Mouse (Mus musculus): ENCODE measurements around the gene Serpine1.
"Not testable (repeated sequence)": the region's sequence is repeated elsewhere in the genome, so short reads cannot be mapped to it uniquely, and the experiment has no call there.

The Serpine1 gene

DNA sequence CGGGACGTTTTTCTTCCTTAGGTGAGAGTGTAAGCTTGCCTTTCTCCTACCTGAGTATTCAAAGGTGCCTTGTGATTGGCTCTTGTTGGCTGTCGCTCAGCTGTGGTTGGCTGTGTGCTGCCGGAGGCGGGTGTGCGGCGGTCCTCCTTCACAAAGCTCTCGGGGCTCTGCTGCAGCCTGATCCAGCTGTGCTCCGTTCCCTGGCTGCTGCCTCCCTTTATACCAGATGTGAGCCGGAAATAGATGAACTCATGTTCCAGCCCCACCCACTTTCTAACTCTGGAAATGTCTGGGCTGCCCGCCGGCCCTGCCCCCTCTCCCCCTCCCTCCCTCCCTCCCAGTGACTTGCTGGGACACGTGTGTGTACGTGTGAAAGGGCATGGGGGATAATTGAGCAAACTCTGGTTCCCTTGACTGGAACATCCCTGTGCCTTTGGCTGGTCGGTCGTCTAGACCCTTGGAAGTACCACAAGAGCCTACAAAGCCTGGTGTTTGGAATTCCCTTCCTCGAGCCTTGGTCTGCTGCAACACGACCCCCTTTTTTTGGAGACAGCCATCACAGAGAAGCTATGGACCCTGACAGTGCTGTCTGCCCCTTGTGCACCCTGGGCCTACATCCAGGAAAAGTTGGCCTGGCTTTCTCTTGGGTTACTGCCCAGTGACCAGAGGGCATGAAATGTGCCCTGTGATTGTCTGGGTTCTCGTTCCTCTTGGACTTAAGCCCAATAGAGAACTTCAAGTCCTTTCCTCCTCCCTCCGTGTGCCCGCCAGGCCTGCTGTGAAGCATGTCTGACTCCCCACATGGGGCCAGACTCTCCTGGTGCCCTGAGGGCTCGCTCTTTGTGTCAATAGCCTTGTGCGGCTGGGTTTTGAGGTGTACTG, at the start of gene Serpine1:
TSS of gene Serpine1 (minus strand) at position 190 of the 882 bp plus-strand sequence.
- peak in 1 of 2 experiments; percentile 32 for DNase-seq (ENCODE audit: low spot score in 2 of 2)

DNA sequence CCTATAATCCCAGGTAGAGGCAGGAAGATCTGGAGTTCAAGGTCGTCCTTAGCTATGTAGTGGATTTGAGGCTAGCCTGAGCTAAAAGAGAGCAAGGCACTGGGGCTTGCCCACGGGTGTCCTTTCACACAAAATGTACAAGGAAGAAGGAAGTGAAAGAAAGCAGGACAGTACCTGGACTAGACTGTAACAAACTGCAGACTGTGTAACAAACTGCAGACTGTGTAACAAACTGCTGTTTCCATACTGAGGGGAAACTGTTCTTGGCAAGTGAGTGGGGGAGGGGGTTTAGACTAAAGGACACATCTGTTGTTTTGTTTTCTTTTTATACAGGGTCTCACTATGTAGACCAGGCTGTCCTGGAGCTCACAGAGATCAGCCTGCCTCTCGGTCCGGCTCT, 49.2 kb upstream of the Serpine1 start:
- DNase-seq (ENCODE audit: low spot score in 2 of 2), result no peak

DNA sequence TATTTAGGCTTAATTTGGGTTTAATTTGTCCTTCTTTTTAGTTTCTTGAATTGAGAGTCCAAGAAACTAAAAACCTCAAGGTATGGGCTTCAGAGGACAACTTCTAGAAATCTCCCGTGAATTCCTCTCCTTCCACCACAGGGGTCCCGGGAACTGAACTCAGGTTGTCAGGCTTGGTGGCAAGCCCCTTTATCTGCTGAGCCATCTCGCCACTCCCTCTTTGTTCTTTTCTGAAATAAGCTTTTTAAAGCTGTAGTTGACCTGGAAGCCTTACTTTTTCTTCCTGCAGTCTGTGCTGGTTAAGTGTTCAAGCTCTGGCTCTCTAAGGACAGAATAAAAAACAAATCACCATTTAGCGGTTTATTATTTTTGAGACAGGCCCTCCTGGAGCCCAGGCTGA, 46.8 kb upstream of the Serpine1 start:
- DNase-seq (ENCODE audit: low spot score in 2 of 2), result no peak

DNA sequence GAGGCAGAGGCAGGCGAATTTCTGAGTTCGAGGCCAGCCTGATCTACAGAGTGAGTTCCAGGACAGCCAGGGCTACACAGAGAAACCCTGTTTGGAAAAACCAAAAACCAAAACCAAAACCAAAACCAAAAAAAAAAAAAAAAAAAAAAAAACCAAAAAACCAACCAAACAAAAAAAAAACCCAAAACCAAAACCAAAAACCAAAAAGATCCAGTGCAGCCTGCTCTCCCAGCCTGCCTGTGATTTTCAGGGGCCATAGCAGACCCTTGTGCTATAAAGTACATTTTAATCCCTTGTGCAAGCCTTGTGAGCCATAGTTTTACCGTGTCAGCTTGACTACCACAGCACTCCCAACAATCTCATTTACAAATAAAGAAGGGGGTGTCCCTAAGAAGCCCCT, 45.9 kb upstream of the Serpine1 start:
- not testable (repeated sequence) for DNase-seq (ENCODE audit: low spot score in 2 of 2)

DNA sequence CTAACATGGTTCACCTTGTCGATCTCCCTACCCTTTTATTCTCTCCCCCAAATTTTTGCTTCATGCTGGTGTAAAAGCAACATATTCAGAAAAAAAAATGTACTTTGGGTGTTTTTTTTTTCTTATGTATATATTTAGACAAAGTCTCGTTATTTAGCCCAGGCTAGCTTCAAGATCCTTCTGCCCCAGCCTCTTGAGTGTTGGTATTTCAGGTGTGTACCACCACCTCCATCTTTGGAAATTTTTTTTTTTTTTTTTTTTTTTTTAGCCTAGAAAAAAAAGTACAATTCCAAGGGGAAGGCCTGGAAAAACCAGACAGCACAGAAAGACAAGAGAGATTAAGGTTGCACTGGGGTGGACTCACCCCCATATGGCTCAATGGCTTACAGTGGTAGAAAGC, 44.9 kb upstream of the Serpine1 start:
- no peak for DNase-seq (ENCODE audit: low spot score in 2 of 2)

DNA sequence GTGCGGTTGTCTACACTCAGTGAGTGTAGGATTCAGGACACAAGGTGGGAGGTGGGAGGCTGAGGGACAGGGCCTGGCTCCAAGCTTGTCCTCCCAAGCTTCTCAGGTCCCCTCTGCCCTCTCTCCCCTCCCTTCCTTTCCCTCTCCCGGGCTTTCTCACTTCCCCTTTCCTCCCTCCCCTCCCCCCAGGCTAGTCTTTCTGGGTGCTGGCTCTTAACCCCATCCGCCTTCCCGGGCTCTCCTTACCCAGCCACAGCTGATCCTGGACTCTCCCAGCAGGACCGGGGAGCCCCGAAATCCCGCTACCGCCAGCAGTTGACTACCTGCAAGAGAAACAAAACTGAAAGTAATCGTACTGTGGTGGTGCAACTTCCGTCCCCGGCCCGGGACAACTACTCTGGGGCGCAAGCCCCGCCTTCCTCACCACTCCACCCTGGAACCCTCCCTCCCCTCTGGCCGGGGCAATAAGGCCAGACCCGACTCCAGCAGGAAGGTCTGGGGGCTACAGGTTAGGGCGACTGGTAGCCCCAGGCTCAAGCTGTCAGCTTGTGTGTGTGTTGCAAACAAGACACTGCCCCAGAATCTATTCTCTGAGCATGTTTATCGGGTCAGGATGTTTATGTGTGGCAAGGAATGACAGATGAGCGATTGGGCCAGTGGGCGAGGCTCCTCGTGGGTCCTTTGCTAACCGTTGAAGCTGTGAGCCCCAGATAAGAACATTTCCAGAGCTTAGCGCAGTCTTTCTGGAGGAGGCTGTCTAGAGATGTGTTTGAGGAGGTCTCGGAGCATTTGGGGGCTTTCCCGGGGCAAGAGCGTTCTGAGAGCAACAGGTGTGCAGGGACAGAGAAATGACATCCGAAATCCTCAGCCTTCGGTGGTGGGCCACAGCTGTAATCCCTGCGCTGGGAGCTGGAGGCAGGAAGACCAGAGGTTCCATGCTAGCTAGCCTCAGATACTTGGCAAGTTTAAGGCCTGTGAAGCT, 44.1 kb upstream of the Serpine1 start, which contains the start of gene Trim56:
TSS of gene Trim56 (minus strand) at position 344 of the 982 bp plus-strand sequence.
- DNase-seq (ENCODE audit: low spot score in 2 of 2), result peak; percentile 83 to 91

DNA sequence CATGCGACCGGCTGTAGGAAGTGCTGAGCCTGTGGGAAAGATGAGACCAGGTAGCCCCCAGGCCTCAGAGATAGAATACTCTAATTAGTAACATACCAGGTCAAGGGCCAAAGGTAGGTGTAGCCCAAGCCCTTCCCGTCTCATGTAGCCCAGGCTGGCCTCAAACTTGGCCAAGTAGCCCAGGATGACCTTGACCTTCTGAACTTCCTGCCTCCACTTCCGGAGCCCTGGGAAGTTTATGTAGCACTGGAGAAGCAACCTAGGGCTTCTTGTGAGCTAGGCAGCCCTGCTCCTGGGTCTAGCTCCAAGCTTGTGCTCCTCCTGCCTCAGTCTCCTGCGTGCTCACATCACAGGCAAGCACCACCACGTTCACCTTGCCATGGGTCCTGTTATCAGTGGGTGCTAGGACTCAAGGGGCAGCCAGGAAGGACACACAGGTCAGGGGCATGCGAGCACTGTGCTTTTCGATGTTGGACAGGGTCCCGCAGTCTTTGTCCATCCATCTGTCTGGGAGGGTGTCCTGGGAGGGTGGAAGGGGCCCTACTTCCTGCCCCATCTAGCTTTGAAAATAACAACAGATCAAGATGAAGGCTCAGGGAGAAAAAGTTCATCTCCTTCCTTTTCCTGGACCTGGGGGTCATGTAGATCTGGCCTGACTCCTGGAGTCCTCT, 43.0 kb upstream of the Serpine1 start:
- peak in 1 of 2 experiments; percentile 63 for DNase-seq (ENCODE audit: low spot score in 2 of 2)

DNA sequence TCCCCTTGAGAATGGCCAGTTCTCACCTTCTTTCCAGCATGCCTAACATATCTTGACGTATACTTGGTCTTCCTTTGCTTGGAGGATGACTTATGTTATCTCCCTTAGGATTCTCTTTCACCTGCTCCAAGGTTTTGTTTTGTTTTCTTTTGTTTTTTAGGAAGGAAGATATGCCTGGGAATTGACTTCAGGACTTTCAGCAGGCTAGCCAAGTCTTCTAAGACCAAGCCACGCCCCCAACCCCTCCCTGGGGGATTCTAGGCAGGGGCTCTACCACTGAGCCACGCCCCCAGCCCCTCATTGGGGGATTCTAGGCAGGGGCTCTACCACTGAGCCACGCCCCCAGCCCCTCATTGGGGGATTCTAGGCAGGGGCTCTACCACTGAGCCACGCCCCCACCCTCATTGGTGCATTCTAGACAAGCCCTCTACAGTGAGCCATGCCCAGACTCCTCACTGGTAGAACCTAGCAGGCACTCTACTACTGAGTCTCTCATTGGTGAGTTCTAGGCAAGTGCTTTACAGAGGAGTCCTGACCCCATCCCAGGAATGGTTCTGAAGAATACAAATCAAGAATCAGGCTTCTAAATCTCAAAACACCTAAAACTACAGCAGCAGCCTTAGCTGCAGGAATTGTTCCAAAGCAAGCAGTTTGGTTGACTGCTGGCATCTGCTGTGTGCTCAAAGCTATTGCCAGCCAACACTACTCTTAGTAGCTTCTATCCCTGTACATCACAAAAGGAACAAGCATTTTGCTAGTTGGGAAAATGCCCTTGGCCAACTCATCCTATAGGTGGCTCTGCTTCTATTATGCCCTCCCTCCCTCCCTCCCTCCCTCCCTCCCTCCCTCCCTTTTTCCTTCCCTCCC, 39.7 kb upstream of the Serpine1 start:
- no peak for DNase-seq (ENCODE audit: low spot score in 2 of 2)

DNA sequence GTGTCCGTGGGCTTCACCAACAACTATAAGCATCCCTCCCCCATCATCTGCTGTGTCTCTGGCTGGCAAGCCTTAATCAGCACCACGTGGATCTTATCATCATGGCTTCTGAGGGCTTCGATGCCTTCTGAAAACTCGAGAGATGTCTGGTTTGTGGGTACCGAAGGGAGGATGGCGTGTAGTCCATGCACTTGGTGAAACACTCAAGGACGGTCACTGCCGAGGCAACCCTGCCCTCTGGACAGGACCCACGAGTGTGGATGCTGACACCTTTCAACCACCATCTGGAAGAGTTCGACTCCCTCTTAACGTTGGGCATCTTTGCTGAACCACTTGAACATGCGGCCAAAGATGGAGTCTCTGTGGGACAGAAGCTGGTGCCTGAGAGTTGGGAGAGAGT, 38.8 kb upstream of the Serpine1 start:
- no peak for DNase-seq (ENCODE audit: low spot score in 2 of 2)

DNA sequence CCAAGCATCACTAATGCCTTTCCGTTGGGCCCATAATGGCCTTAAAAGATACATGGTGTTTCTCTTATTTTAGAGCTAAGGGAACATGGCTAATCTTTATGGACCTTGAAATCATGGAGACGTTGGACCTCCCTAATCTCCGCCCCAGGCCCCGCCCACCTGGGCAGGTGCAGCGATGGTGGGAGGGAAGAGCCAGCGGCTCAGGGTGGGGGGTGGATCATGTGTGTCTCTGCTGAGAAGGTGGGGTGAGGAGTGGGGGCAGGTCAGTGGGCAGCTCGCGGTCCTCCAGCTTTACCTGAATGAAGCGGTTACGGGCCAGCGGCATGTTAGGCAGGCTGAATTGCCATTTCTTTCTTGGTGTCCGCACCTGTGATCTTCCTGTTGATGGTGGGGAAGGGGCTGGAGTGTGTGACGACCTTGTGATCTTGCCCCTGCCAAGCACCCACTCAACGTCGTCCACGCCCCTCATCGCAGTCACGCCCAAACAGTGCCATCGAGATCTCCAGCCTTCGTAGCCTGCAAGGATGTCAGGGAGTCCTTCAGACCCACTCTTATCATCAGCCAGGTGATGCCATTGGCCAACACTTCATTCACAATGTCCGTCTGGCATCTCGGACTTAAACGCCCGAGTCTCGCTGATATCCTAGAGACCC, 38.0 kb upstream of the Serpine1 start:
- DNase-seq (ENCODE audit: low spot score in 2 of 2), result no peak

DNA sequence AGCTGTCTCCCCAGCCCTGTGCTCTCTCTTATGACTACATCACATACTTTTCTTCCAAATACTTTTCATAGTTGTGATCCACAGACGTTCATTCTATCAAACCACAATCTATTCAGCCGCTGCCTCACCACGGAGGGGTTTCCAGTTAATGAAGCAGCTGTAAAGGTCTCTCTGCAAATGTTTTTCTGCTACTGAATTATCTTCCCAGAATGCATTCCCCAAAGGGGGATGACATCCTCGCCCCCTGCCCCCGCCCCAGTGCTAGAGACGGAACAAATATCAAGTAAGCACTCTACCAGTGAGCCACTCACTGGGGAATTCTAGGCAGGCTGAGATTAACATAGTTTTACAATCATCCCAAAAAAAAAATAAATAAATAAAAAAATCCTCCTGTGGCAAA, 36.0 kb upstream of the Serpine1 start:
- no peak for DNase-seq (ENCODE audit: low spot score in 2 of 2)

DNA sequence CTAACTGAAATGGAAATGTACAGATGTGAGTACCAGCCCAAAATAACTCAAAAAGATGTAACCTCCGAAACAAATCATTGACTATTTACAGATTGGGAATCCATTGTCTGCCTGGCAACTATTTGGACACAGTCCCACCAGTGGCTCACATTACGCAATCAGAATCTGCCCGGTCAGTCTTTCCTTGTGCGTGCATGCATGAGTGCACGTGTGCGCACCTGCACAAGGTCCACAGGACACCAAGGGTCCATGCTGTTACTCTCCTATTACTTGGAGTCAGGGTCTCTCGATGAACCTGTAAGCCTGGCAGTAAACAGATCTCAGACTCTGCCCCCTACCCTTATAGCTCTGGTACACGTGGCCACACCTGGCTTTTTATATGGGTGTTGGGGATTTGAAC, 35.6 kb upstream of the Serpine1 start:
- no peak for DNase-seq (ENCODE audit: low spot score in 2 of 2)

DNA sequence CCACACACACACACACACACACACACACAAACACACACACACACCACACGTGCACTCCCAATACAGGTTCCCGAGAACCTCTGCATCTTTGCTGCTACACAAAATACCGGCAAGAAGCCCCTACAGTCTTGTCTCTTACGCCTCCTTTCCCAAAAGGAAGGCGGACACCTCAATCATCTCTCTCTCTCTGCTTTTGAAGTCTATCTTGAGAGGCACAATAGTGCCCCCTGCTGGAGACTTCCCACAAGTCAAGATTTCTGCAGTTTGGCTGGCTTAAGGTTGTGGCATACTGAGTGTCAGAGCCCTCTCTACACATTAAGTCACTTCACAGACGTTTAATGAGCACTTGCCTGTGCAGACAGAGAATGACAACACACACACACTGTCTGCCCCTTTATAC, 35.0 kb upstream of the Serpine1 start:
- DNase-seq (ENCODE audit: low spot score in 2 of 2), result peak; percentile 78 to 91

DNA sequence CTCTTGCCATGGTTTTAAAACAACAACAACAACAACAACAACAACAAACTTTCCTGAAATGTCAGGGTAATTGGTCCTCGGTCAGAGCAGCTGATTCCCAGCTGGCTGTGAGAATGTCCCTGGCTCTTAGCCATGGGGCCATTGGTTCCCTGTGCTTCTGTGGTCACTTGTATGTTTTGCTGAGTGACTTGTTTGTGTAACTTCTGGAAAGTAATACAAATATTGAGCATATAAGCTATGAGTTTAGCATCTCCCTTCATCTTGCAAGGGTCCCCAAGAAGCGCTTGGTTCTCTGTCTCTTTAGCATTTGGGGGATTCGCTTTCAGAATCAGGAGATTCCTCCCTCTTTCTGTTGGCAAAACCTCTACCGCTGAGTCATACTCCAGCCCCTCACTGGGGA, 34.4 kb upstream of the Serpine1 start:
- DNase-seq (ENCODE audit: low spot score in 2 of 2), result no peak

DNA sequence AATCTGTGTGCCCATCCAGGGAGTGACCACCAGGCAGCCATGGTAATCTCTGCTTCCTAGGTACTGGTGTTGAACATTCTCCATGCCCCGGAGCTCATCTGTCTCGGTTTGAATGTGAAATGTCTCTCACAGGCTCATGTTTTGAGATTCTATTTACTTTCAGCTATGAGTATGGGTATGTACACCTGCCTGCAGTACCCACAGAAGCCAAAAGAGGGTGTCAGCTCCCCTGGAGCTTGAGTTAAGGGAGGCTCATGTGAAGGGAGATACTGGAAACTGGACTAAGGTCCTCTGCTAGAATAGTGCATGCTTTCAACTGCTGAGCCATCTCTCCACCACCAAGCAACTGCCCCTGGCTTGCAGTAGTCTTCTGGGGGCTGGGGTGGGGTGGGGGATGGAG, 31.9 kb upstream of the Serpine1 start:
- DNase-seq (ENCODE audit: low spot score in 2 of 2), result peak in 1 of 2 experiments; percentile 65

DNA sequence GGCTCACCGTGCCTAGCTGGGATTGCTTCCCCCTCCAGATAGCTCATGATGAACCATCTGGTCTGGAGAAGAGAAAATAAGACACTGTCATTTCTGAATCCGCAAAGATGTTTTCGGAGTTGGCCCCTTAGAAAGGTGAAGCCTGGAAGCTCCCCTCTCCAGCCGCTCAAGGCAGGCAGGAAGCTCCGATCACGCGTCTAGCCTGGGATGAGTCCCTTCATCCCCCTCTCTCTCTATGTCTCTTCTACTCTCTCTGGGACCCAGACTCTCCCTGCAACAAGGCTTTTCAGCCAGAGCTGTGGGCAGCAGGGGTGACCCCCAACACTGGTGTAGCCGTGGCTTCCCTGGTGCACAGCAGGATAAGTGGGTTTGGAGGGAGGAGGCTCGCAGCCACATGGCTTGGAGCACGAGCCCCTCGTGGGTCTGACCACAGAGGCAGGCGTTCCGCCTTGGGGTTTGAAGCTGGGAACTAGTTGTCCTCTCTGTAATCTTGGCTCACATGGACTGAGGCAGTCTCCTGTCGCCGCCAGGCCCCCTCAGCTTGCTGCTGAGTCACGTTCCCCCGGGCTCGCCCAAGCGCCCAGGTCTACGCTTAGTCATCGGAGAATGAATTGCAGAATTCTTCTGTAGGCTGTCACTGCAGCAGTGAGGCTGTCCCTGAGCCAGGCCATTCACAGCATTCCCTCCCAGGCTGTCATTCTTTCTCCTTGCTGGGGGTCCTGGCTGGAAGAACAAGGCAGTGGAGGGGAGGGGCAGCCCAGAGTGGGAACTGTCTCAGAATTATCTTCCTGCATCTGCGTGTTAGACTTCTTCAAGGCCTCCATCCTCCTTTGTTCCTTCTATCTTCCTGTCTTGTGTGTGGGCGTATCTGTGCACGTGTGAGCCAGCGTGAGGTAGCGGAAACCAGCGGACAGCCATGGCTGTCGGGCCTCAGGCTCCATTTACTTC, 30.8 kb upstream of the Serpine1 start:
- peak; percentile 84 to 87 for DNase-seq (ENCODE audit: low spot score in 2 of 2)

DNA sequence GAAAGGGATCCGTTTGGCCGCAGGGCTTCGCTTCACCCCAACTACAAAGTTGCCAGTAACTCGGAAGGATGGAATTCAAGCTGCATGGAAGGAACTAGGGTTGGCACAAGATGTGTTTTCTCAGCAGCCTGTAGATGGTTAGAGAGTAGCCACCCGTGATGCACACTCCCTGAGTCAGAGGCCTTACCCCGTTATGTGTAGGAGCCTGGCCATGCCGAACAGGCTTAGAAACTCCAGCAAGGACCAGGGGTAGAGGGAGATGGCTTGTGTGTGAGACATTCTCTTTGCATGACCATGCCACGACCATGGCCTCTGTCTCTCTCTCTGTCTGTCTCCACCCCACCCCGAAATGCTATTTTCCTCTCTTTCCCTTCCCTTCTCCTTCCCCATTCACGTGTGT, 30.0 kb upstream of the Serpine1 start:
- DNase-seq (ENCODE audit: low spot score in 2 of 2), result peak in 1 of 2 experiments; percentile 64

DNA sequence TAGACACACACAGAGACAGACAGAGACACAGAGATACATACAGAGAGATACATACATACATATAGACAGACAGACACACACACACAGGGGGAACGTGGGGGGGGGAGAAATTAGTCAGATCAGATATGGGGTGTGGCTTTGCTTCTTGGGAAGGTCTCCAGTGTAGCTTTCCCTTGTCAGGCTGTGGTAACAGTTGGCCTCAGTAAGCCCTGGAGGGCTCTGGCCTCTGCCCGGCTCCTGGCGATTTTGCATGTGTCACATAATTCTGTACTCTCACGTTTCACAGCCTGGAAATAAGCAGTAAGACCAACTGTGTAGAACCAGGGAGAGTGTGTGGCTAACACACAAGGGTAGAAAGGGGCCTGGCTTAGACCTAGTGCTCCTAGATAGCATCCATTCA, 28.6 kb upstream of the Serpine1 start:
- DNase-seq (ENCODE audit: low spot score in 2 of 2), result no peak

DNA sequence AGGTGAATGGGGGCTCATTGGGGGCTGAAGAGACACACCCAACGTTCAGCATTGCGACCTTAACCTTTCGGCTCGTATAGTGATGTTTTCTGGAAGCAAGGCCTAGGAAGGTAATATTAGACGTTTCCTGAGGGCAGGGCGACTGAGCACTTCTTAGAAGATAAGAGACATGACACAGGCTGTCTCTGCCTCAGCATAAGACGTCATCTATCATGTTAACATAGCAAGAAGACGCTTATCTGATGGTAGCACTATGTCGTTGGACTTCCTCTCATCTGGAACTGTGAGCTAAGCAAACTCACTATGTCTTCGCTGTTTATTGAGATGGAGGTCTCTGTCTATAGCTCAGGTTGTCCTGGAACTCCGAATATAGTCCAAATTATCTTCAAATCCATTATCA, 26.4 kb upstream of the Serpine1 start:
- no peak for DNase-seq (ENCODE audit: low spot score in 2 of 2)

Data from spleen, postnatal 4 days (tissue).